8 mouse cellular contexts compared by ENCODE assay signal in the genomic region with DNA sequence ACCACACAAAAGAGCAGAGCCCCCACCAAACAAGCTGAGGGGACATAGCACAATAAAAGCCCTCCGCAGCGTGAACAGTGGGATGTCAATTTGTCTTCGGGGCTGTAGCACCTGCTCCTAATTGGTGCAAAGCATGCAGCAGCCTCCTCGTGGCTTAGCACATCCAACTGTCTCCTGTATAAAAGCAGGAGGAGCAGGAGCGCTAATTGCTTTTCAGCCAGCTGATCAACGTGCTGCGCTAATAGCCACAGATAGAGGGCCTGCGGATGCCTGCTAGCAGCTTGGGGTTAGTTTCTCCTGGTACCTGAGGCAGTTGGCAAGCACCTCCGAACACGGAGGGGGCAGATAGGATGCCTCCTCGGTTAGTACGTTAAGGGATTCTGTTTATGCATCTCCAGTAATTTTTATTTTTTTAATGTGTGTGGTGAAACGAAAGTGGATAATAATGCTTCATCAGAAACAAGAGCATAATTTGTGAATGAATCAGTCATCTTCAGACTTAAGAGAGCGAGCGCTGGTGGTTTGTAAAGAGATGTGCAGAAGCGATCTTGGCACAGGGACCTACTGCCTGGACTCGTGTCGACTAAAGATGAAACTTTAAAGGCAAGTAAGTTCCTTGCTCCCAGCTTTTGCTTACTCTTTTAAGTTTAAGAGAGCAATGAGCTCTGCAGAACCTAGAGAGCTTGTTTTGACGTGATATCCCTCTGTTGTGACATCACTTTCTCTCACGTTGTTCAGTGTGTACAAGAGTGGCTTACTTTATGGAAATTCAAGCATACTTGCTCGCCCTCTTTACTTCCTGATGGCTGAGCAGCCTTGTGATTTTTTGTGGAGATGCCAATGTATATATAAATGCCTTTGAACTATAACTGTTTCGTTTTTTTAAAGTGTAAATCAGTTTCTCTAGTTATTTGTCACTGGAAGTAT.
A peak's percentile ranks its signal among the peaks of the same experiment; 100 is the strongest.
DNase-seq lines count a peak whose midpoint lies in the region; ATAC-seq and TF ChIP-seq lines count a peak whose summit lies in the region.

No protein-coding gene starts in this region.

- peak overlapping the region; percentile 27; the same call in 1 of the 2 replicates for H3K4me2 ChIP-seq in lung, embryonic 14.5 days
- no peak overlapping the region for H3K4me2 ChIP-seq in lung, postnatal 0 days (replicated peaks; ENCODE audit: low read depth, low read length)
- no peak overlapping the region for H3K4me2 ChIP-seq in kidney, embryonic 14.5 days (replicated peaks; ENCODE audit: low read depth, low read length)
- H3K4me2 ChIP-seq in liver, postnatal 0 days (ENCODE audit: low read depth, low read length): no peak overlapping the region

- no peaks in the 10 kb centered on the region for H3K9me3 ChIP-seq in lung, embryonic 14.5 days (ENCODE audit: low read depth, low read length)
- no peaks in the 10 kb centered on the region for H3K9me3 ChIP-seq in lung, postnatal 0 days (ENCODE audit: low read length)
- H3K9me3 ChIP-seq in kidney, embryonic 14.5 days (ENCODE audit: control insufficient read depth, low read length): no peaks in the 10 kb centered on the region
- H3K9me3 ChIP-seq in liver, postnatal 0 days (ENCODE audit: low read length): no peaks in the 10 kb centered on the region

- H3K36me3 ChIP-seq in lung, embryonic 14.5 days (ENCODE audit: insufficient read depth): no peaks in the 10 kb centered on the region
- no peaks in the 10 kb centered on the region for H3K36me3 ChIP-seq in lung, postnatal 0 days (ENCODE audit: insufficient read depth, low read length)
- no peaks in the 10 kb centered on the region for H3K36me3 ChIP-seq in kidney, embryonic 14.5 days (ENCODE audit: control insufficient read depth, insufficient read depth, low read length)
- no peaks in the 10 kb centered on the region for H3K36me3 ChIP-seq in liver, postnatal 0 days (replicated peaks; ENCODE audit: insufficient read depth, low read length)

- 31% methylated on average over 22 of the region's 22 CpGs for WGBS in lung, embryonic 14.5 days
- 31% methylated on average over 22 of the region's 22 CpGs for WGBS in lung, postnatal 0 days
- 9% methylated on average over 22 of the region's 22 CpGs for WGBS in olfactory bulb, adult 2 months
- 42% methylated on average over 22 of the region's 22 CpGs for WGBS in kidney, embryonic 14.5 days
- 44% methylated on average over 22 of the region's 22 CpGs for WGBS in liver, postnatal 0 days (ENCODE audit: insufficient replicate concordance)

- no peak for ATAC-seq in lung, embryonic 14.5 days (ENCODE audit: insufficient read depth)
- ATAC-seq in lung, postnatal 0 days: no peak
- no peak for ATAC-seq in kidney, embryonic 14.5 days (ENCODE audit: low FRiP score, low TSS enrichment)
- ATAC-seq in liver, postnatal 0 days: no peak

- peak; percentile 11 for DNase-seq in lung, embryonic 14.5 days
- DNase-seq in lung, postnatal 0 days (ENCODE audit: low spot score): no peak
- DNase-seq in layer of hippocampus, adult 9-10 months (ENCODE audit: low spot score): peak; percentile 22
- DNase-seq in urinary bladder, adult 2 months (ENCODE audit: low spot score): no peak
- no peak for DNase-seq in liver, postnatal 0 days

- no peak for TF ChIP-seq POLR2A in embryonic fibroblast, embryonic 13.5 days (IDR thresholded peaks at IDR 0.05; ENCODE audit: low read depth, low read length)
- TF ChIP-seq POLR2A in olfactory bulb, adult 2 months (IDR thresholded peaks at IDR 0.05; ENCODE audit: insufficient read depth, low read depth, low read length): no peak

- H3K4me3 ChIP-seq in lung, embryonic 14.5 days (ENCODE audit: low read depth, low read length): no peak overlapping the region
- H3K4me3 ChIP-seq in lung, postnatal 0 days (ENCODE audit: low read depth, low read length): no peak overlapping the region
- peak overlapping the region; percentile 15; the same call in 1 of the 2 replicates for H3K4me3 ChIP-seq in embryonic fibroblast, embryonic 13.5 days (ENCODE audit: insufficient read depth, low read length)
- peak overlapping the region; percentile 37 for H3K4me3 ChIP-seq in olfactory bulb, adult 2 months (ENCODE audit: insufficient read depth, low read depth, low read length)
- H3K4me3 ChIP-seq in kidney, embryonic 14.5 days (ENCODE audit: low read length): no peak overlapping the region
- no peak overlapping the region for H3K4me3 ChIP-seq in liver, postnatal 0 days (ENCODE audit: low read depth, low read length)

- H3K4me1 ChIP-seq in lung, embryonic 14.5 days (ENCODE audit: insufficient read depth): no peaks in the 10 kb centered on the region
- H3K4me1 ChIP-seq in lung, postnatal 0 days (ENCODE audit: insufficient read depth, low read depth, low read length): no peaks in the 10 kb centered on the region
- no peaks in the 10 kb centered on the region for H3K4me1 ChIP-seq in embryonic fibroblast, embryonic 13.5 days (ENCODE audit: control insufficient read depth, insufficient read depth, low read length)
- peaks cover 4% of the 10 kb centered on the region; the same call in 1 of the 2 replicates for H3K4me1 ChIP-seq in olfactory bulb, adult 2 months (ENCODE audit: control insufficient read depth, insufficient read depth, low read length)
- no peaks in the 10 kb centered on the region for H3K4me1 ChIP-seq in kidney, embryonic 14.5 days (ENCODE audit: control insufficient read depth, insufficient read depth, low read length)
- H3K4me1 ChIP-seq in liver, postnatal 0 days (ENCODE audit: insufficient read depth): no peaks in the 10 kb centered on the region

- 0 out of 2 replicates have a peak, but pooled peaks have one; percentile 7 for TF ChIP-seq CTCF in lung, embryonic 14.5 days (IDR thresholded peaks at IDR 0.05; ENCODE audit: low read depth)
- no peak for TF ChIP-seq CTCF in lung, postnatal 0 days (IDR thresholded peaks at IDR 0.05)
- TF ChIP-seq CTCF in embryonic fibroblast, embryonic 13.5 days (IDR thresholded peaks at IDR 0.05; ENCODE audit: borderline replicate concordance, insufficient read depth, low read length): no peak
- 0 out of 2 replicates have a peak, but pooled peaks have one; percentile 13 for TF ChIP-seq CTCF in olfactory bulb, adult 2 months (IDR thresholded peaks at IDR 0.05; ENCODE audit: insufficient read depth, low read depth, low read length)
- no peak for TF ChIP-seq CTCF in liver, postnatal 0 days (IDR thresholded peaks at IDR 0.05; ENCODE audit: low read depth)

- no peak for TF ChIP-seq EP300 in lung, postnatal 0 days (IDR thresholded peaks at IDR 0.05)
- no peak for TF ChIP-seq EP300 in liver, postnatal 0 days (IDR thresholded peaks at IDR 0.05; ENCODE audit: low read depth)

- no peak overlapping the region for H3K9ac ChIP-seq in lung, embryonic 14.5 days
- H3K9ac ChIP-seq in lung, postnatal 0 days (replicated peaks; ENCODE audit: low read depth): no peak overlapping the region
- no peak overlapping the region for H3K9ac ChIP-seq in kidney, embryonic 14.5 days (ENCODE audit: low read depth, low read length)
- H3K9ac ChIP-seq in liver, postnatal 0 days (replicated peaks): no peak overlapping the region

- no peak overlapping the region for H3K27ac ChIP-seq in lung, embryonic 14.5 days (ENCODE audit: low read depth)
- H3K27ac ChIP-seq in lung, postnatal 0 days (ENCODE audit: low read length): no peak overlapping the region
- no peak overlapping the region for H3K27ac ChIP-seq in embryonic fibroblast, embryonic 13.5 days (ENCODE audit: insufficient read depth, low read length)
- H3K27ac ChIP-seq in olfactory bulb, adult 2 months (ENCODE audit: insufficient read depth, low read depth, low read length): no peak overlapping the region
- H3K27ac ChIP-seq in kidney, embryonic 14.5 days (ENCODE audit: low read depth, low read length): no peak overlapping the region
- no peak overlapping the region for H3K27ac ChIP-seq in liver, postnatal 0 days (ENCODE audit: low read depth)

- peaks cover 2% of the 10 kb centered on the region; the same call in 1 of the 2 replicates for H3K27me3 ChIP-seq in lung, embryonic 14.5 days (ENCODE audit: insufficient read depth, low read length)
- H3K27me3 ChIP-seq in lung, postnatal 0 days (replicated peaks; ENCODE audit: insufficient read depth, low read length): no peaks in the 10 kb centered on the region
- no peaks in the 10 kb centered on the region; the same call in 1 of the 2 replicates for H3K27me3 ChIP-seq in kidney, embryonic 14.5 days (ENCODE audit: control insufficient read depth, insufficient read depth, low read length)
- no peaks in the 10 kb centered on the region for H3K27me3 ChIP-seq in liver, postnatal 0 days (ENCODE audit: insufficient read depth, low read length)

Comparison
In these comparisons a context has a peak if more than half of its experiments do, and no peak if none do; other contexts are left out.
1. DNase-seq: peak in lung, embryonic 14.5 days (single experiment) and layer of hippocampus, adult 9-10 months (single experiment); none in lung, postnatal 0 days (single experiment), urinary bladder, adult 2 months (single experiment) and liver, postnatal 0 days (single experiment).
2. CTCF ChIP-seq: peak in lung, embryonic 14.5 days (single experiment) and olfactory bulb, adult 2 months (single experiment); none in lung, postnatal 0 days (single experiment), embryonic fibroblast, embryonic 13.5 days (single experiment) and liver, postnatal 0 days (single experiment).
3. H3K4me3 ChIP-seq: peak in embryonic fibroblast, embryonic 13.5 days (single experiment) and olfactory bulb, adult 2 months (single experiment); none in lung, embryonic 14.5 days (single experiment), lung, postnatal 0 days (single experiment), kidney, embryonic 14.5 days (single experiment) and liver, postnatal 0 days (single experiment).